Mouse (Mus musculus) lung, adult 2 months (tissue): ENCODE measurements around the gene Gnpat. TPM values are rescaled to one million over a fixed set of nuclear protein-coding genes. Genes with fewer than 3 reads are reported as not detected.

ENCODE experiments used
- DNase-seq: peaks from one replicate; pipeline ENCODE4 v3.0.0; 2022
- H3K4me1 ChIP-seq: fragments of 200-500 bp; 2 replicates; pipeline ENCODE4 v1.6.1; 2011; ENCODE audit warnings: low read length; ENCODE audit not compliant: control insufficient read depth, insufficient read depth
- H3K4me3 ChIP-seq: fragments of 200-500 bp; replicated peaks from 2 replicates; pipeline ENCODE3; 2011; ENCODE audit warnings: low read depth, mild to moderate bottlenecking, control low read depth, low read length; ENCODE audit errors: extremely low read depth
- CTCF ChIP-seq: fragments of 200-500 bp; IDR thresholded peaks from 2 replicates; pipeline ENCODE4 v1.5.1; 2011; ENCODE audit warnings: mild to moderate bottlenecking, low read length, control low read depth; ENCODE audit not compliant: insufficient read depth
- POLR2A ChIP-seq: fragments of 200-500 bp; IDR thresholded peaks from 2 replicates; pipeline ENCODE4 v1.6.1; 2011; ENCODE audit warnings: low read depth, mild to moderate bottlenecking, control low read depth, low read length, borderline replicate concordance; ENCODE audit errors: extremely low read depth
- WGBS: fragments of 180-500 bp; shearing (Covaris S2); methylation state at CpG from one replicate; pipeline ENCODE4 v1.1.7; 2018; 5-methylcytosine and 5-hydroxymethylcytosine counted together
- polyA plus RNA-seq: library from polyadenylated mRNA; depleted of rRNA; stranded (reverse); fragments of >200 nt; gene quantifications from 2 replicates; pipeline ENCODE4 v1.2.3, GENCODE M21; 2012

Gnpat gene
- polyA plus RNA-seq, 1 experiment, result 63.2 TPM

DNA sequence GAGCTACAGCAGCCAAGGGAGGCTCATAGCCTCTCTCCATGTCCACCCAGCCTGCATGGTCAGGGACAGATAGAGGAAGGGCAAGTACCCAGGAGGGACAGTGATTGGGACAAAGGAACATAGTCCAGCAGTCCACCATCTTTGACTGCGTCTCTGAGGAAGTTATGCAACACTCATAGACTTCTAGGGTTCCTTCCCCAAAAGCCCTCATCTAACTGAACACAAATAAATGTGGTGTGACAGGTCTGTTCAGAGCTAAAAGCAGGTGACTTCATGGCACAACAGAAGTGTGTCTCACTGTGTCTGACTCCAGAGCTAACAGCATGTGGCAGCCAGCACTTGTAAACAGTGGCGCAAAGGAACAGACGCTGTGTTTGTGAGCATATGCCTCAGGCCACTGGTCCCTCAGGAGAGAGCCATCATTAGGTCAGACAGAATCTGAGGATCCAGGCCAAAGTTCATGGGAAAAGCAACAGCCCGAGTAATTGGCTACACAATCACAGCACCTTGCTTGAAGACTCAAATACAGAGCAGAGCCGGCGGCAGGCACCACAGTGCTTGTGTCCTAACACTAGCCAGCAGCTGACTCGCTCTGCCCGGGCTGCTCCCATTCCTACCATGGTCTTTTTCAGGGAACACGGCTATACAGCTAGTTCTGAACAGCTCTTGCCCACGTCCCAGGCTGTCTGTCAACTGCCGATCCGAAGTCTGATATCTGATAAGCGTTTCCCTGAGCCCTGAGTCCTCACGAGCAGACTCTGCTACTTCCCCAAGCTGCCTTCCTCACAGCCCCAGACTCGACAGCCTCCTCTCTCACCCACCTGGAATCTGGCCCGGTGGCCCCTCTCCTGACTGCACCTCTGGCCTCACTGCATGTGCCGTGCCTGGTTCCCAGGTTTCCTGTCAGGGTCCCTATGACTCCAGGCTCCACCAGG lies 49.4 kb downstream of the Gnpat start:
- no peak for DNase-seq
- WGBS, result 73% methylated on average over 17 of the region's 17 CpGs
- TF ChIP-seq CTCF (no peak), POLR2A (no peak)

DNA sequence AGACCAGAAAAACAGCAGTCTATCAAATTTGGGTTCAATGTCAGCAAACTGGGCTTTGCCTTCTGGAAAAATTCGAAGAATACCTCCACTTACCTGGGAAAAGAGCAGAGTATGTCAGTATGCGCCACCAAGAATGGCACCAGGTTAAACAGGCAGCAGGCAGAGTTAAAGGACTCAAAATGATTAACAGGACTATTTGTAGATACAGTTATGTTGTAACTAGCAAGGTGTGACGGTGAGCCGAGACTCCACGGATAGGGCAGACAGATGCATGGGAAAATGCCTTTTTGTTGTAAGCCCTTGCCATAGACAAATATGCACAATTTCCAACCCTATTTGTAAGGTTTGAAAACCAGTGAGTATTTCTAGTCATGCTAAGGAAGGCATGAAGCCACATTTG lies 51.2 kb downstream of the Gnpat start:
- no peak for TF ChIP-seq CTCF
- TF ChIP-seq POLR2A, result no peak
- Histone ChIP-seq H3K4me1 (no peaks in the 10 kb centered on the region), H3K4me3 (no peak overlapping the region)
- WGBS, result 92% methylated on average over 5 of the region's 5 CpGs
- no peak for DNase-seq

More for the DNA sequence above, 49.4 kb downstream of the Gnpat start:
- Histone ChIP-seq H3K4me3 (no peak overlapping the region), H3K4me1 (no peaks in the 10 kb centered on the region)

DNA sequence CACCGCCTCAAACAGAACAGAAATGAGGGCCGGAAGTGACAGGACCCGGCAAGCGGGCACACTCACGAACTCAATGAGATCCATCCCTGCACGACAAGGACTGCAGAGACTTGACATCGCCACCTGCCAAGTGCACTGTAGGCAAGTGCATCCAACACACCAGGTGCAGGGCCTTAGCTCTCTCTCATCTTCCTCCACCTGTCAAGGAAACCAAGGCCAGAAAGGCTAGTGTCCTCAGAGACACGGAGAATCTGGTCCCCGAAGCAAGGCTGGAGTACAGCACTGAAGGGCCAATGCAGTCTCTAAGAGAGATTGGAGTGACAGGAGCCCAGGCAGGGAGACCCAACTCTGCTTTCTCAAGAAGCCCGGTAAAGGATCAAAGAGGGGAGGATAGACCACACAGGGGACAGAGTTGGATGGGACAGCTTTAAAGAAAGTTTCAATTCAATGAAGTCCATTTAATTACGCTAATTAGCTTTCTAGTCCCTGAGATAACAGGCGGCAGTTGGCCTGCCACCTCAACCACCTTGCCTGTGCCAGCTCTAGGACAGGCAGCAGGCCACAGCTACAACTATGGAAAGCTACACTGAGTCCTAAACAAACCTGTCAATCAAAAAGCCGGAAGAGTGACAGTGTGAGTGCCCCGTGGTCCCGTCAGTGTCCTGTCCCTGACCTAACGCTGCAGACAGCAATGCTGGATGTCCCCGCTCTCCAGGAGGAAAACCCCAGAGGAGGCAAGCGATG lies 55.1 kb downstream of the Gnpat start:
- peaks cover 11% of the 10 kb centered on the region for H3K4me1 ChIP-seq
- WGBS, result 79% methylated on average over 18 of the region's 18 CpGs
- TF ChIP-seq POLR2A, result no peak
- no peak for TF ChIP-seq CTCF
- no peak for DNase-seq
- H3K4me3 ChIP-seq, result no peak overlapping the region

DNA sequence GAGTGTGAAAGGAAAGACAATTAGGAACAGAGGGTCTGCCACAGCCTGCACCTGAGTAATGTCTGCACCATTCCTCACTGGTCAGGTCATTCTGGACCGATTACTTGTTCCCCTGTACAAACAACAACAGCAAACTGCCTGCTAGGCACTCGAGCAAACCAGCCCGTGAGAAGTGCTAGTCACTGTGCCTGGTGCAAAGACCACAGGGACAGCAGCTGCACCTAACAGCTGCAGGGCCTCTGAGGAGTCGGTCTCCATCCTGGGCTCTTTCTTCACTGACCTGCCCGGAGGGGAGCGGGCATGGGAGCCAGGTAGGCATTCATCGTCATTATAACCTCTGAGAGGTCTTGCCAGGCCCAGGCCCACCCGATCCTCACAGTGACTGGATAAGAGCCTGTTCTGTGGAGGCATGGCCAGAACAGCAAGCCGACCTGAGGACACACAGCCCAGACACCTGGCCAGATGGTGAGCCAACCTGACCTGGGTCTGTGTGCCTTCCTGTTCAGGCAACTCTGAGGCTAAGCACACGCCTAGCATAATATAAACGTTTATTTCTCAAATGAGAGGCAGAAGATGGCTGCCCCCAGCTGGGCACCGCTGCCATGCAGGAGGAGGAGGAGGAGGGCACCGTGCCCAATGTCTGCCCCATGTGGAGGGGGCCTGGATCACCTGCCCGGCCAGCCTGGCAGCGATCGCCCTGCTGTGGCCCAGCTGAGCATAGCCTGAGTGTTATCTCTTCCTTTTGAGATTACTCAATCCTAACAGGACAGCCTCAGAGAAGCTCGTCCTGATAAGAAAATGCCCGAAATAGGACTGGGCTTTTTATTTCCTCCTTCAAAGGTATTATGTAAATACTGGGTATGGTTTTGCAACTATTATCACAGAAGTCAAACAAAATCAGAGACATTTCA lies 58.8 kb downstream of the Gnpat start:
- no peak for TF ChIP-seq POLR2A
- Histone ChIP-seq H3K4me1 (peaks cover 29% of the 10 kb centered on the region), H3K4me3 (no peak overlapping the region)
- peak; percentile 32 for DNase-seq
- WGBS, result 35% methylated on average over 18 of the region's 18 CpGs

DNA sequence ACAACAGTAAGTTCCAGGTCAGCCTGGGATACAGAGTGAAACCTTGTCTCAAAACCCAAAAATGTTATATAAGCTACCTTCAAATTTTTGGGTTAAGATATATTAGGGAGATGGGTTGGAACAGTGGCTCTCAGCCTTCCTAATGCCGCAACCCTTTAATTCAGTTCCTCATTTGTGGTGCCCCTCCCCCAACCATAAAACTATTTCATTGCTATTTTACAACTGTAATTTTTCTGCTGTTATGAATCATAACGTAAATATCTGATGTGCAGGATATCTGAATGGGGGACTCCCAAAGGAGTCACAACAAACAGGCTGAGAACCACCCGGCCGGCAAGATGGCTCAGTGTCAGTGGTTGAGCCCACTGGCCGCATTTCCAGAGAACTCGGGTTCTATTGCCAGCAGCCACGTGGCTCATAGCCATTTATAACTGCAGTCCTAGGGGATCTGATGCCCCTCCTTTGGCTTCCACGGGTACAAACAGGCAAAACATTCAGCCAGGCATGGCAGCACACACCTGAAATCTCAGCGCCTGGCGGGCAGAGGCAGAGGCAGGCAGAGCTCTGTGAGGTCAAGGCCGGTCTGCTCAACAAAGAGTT lies 59.8 kb downstream of the Gnpat start:
- peaks cover 35% of the 10 kb centered on the region for H3K4me1 ChIP-seq
- H3K4me3 ChIP-seq, result no peak overlapping the region
- WGBS, result 50% methylated on average over 11 of the region's 11 CpGs
- no peak for DNase-seq
- TF ChIP-seq CTCF, result no peak
- no peak for TF ChIP-seq POLR2A

DNA sequence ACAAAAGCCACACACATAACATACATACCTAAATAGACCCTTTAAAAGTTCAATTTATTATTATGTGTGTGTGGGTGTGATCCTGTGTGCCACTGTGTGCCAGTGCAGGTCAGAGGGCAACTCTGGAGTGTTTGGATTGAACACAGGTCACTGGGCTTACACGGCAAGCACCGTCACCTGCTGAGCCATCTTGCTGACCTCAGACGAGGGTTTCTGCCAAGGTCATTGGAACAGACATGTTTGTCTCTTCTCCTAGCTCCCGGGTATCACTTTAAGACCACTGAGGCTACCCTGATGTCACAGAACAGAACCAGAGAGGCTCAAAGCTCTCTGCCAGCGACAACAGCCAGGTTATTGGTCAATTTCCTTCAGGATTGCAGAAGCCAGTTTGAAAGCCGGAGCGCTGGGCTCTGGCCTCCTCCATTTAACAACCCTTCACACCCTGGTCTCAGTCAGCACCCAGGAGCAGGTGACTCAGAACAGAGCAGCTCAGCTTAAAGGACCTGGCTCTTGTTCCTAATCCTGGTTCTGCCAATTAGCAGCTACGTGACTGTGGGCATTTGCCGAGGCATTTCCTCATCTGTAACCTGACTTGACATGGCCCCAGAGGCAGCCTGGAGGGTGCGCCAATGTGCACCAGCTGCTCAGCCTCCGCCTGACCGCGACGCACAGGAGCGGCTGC lies 61.3 kb downstream of the Gnpat start:
- TF ChIP-seq POLR2A (no peak), CTCF (no peak)
- peak; percentile 20 for DNase-seq
- WGBS, result 69% methylated on average over 15 of the region's 15 CpGs
- peaks cover 35% of the 10 kb centered on the region for H3K4me1 ChIP-seq
- H3K4me3 ChIP-seq, result no peak overlapping the region

DNA sequence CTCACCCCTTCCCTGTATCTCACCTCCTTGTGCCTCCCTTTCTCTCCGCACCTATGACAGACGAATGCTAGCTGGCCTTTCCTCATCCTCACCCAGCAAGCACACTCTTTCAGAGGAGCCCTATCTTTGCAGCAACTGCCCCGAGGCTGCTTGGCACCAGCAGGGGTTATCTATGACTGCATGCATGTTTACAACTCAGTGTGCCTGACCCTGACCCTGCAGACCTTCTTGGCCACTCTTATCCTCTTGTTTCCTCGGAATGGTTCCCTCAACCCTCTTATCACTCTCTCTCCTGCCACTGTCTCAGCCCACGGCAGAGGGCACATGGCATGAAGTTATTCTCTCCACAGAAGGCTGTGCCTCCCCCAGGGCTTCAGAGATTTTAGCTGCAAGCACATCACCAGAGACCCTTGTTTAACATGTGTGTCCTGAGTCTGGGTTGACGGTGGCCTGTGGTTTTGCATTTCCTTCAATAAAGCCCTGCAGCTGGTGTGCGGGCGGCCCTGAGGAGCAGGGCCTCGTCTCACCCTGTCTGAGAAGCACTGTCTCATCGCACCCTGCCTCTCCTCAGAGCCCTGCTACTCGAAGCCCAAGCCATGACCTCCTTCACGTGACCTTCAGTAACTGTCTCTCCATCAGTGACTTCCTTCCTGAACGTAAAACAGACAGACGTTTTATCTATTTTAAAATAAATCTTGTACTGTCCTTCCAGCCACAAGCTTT lies 62.9 kb downstream of the Gnpat start:
- DNase-seq, result no peak
- TF ChIP-seq POLR2A (no peak), CTCF (no peak)
- 42% methylated on average over 14 of the region's 14 CpGs for WGBS

DNA sequence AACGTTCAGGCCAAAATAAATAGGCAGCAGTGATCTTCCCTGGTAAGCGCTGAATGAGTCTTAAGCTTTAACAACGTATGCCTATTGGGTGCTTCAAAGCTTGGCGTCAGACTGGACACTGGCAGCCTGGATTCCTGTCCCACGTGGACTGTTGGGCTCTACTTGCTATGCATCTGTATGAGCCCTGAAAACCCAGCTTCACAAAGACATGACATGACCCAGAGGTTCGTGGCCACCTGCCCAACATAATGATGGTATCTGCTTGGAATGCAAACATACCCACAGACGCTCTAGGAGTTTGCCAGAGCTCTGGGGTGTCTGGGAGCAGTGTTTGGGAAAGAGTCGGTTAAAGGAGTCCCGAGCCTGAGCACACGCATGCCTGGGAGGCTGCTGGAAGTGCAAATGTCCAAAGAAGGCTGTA lies 63.5 kb downstream of the Gnpat start:
- TF ChIP-seq POLR2A (no peak), CTCF (no peak)
- DNase-seq, result peak; percentile 32
- Histone ChIP-seq H3K4me3 (no peak overlapping the region), H3K4me1 (peaks cover 31% of the 10 kb centered on the region)
- 18% methylated on average over 10 of the region's 10 CpGs for WGBS

More for the DNA sequence above, 62.9 kb downstream of the Gnpat start:
- Histone ChIP-seq H3K4me3 (no peak overlapping the region), H3K4me1 (peaks cover 35% of the 10 kb centered on the region)
